Mouse (Mus musculus): ENCODE results near the gene Bcl2l12. TPM values are rescaled to one million over a fixed set of nuclear protein-coding genes. Genes with fewer than 3 reads are reported as not detected.
"Not testable (repeated sequence)": the region's sequence is repeated elsewhere in the genome, so short reads cannot be mapped to it uniquely, and the experiment has no call there.

Bcl2l12 gene
- polyA plus RNA-seq, 1 experiment, result 9.1 TPM

DNA sequence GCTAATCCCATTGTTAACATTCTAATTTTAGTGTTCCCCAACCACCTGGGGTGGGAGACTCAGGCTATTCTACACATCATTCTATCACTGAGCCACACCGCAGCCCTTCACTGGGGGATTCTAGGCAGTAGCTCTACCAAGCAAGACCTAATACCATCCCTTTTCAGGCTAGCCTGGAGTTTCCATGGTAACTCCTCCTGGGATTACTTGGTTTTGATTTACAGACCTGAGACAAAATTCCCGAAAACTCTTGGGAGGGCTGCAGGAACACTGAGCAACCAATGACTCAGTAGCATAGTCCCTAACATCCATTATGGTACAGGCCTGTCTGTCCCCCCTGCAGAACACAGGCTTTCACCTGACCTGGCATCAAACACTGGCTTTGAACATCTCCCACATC is 27.7 kb upstream of the Bcl2l12 start:
- Histone ChIP-seq H3K4me3 (ENCODE audit: insufficient read depth, low read depth, low read length) (no peak overlapping the region), H3K4me1 (ENCODE audit: control insufficient read depth, insufficient read depth, insufficient read length, low read length) (peaks cover 5% of the 10 kb centered on the region; the same call in 1 of the 2 replicates), H3K27ac (replicated peaks; ENCODE audit: low read depth, low read length) (no peak overlapping the region; the same call in 1 of the 2 replicates)

DNA sequence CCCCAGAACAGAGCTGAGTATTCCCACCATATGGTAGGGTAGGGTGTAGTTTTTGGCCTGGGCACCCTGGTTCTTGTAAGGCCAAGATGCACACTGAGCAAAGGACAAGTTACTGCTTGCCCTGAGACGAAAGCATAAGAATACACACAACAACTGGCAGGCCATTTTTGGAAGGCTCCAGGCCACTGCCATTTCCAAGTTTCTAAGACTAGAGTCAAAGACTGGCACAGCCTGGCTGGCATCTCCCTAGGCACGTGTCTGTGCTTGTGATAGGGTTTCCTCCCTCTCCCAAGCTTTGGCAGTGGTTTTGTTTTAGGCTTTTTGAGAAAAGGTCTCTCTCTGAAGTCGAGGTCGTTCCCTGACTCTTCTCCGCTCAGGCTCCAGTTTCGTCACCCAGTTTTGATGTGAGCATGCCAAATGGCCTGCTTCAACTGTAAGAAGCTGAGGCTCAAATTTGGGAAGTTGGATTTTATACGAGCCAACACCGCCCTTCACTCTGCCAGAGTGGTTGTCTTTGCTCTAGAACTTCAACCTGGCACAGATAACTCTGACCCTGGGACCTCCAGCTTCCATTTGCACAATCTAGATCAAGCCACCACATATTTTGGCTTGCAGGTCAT is 27.2 kb upstream of the Bcl2l12 start:
- peak overlapping the region; percentile 51 for H3K27ac ChIP-seq (replicated peaks; ENCODE audit: low read depth, low read length)
- no peak overlapping the region for H3K4me3 ChIP-seq (ENCODE audit: insufficient read depth, low read depth, low read length)

DNA sequence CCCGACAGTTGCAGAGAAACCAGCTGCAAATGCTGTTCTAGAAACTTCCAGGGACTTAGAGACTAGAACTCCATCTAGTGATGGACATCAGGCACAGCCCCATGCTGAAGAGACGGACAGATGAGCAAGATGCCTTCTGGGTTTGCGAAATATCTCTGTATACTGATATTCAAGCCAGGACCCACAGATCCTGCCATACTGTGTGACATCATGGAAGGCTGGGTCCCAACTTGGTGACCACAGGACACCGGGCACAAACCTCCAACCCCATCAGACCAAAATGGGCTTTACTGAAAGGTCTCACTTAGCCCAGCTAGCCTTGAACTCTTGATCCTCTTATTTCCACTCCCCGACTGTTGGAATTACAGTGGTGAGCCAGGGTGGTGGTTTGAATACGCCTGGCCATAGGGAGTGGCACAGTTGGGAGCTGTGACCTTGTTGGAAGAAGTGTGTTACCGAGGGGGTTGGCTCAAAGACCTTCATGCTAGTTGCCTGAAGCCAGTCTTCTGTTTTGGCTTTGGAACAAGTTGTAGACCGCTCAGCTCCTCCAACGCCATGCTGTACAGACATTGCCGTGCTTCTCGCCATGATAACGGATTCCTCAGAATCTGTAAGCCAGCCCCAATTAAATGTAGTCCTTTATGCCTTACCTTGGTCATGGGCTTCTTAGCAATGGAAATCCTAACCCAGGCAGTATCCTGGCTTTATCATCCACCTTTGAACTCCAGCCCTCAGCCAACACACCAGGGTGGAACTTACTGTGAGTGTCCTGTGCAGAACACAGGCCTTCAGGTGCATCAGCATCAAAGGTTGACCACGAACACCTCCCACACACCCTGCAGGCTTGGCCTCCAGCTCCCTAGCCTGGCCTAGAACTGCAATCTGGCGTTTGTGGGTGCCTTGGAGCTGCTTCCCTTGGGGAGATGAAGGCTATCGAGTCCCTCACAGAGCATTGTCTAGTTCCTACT is 26.1 kb upstream of the Bcl2l12 start:
- H3K27ac ChIP-seq (replicated peaks; ENCODE audit: low read depth, low read length), result no peak overlapping the region
- H3K4me1 ChIP-seq (ENCODE audit: control insufficient read depth, insufficient read depth, insufficient read length, low read length), result peaks cover 5% of the 10 kb centered on the region; the same call in 1 of the 2 replicates
- no peak overlapping the region for H3K4me3 ChIP-seq (ENCODE audit: insufficient read depth, low read depth, low read length)

More for the DNA sequence above, 27.2 kb upstream of the Bcl2l12 start:
- H3K4me1 ChIP-seq (ENCODE audit: control insufficient read depth, insufficient read depth, insufficient read length, low read length), result peaks cover 5% of the 10 kb centered on the region; the same call in 1 of the 2 replicates

DNA sequence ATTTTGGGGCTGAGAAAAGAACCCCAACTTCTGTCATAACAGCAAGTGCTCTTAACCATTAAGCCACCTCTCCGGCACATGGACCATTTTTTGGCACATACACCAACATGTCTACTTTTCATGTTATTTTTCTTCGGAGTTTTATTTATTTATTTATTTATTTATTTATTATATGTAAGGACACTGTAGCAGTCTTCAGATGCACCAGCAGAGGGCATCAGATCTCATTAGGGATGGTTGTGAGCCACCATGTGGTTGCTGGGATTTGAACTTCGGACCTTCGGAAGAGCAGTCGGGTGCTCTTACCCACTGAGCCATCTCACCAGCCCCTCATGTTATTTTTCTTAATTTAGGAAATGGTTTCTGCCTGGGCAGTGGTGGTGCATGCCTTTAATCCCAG is 25.2 kb upstream of the Bcl2l12 start:
- H3K4me3 ChIP-seq (ENCODE audit: insufficient read depth, low read depth, low read length); H3K27ac ChIP-seq (replicated peaks; ENCODE audit: low read depth, low read length); H3K4me1 ChIP-seq (ENCODE audit: control insufficient read depth, insufficient read depth, insufficient read length, low read length): not testable (repeated sequence)

DNA sequence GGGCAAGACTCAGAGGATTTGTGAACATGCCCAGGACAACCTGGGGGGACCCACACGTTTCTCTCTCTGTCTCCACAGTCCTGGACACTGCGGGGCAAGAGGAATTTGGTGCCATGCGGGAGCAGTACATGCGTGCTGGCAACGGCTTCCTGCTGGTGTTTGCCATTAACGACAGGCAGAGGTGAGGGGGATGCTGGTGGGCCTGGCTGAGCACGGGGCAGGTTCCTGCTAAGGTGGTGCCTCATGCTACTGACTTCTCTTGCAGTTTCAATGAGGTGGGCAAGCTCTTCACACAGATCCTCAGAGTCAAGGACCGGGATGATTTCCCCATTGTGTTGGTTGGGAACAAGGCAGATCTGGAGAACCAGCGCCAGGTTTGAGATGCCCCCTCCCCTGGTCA is 21.7 kb upstream of the Bcl2l12 start:
- Histone ChIP-seq H3K4me3 (ENCODE audit: insufficient read depth, low read depth, low read length) (no peak overlapping the region), H3K27ac (replicated peaks; ENCODE audit: low read depth, low read length) (no peak overlapping the region), H3K4me1 (ENCODE audit: control insufficient read depth, insufficient read depth, insufficient read length, low read length) (no peaks in the 10 kb centered on the region)

DNA sequence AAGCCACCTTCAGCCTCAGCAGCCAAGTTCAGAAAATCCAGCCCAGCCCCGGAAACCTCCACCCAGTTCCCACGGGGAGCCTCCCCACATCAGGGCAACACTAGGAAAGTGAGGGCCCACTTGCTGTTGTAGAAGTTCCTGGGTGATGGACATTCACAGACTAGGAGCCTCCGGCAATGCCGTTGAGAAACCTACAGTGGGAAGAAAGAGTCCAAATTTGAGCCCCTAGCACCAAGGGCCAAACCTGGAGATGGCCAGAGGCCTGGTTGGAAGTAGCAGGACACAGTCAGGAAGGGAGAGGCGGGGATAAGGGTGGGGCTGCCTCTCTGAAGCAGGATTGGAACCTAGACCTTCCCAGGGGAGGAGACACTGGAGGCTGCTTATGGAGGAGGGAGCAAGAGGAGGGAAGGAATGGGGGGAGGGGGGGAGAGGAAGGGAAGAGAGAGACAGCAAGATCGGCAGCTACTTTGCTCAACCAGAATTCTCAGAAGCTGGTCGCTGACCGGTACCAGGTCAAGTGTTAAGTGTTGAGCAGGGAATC is 20.6 kb upstream of the Bcl2l12 start:
- Histone ChIP-seq H3K27ac (replicated peaks; ENCODE audit: low read depth, low read length) (peak overlapping the region; percentile 99), H3K4me1 (ENCODE audit: control insufficient read depth, insufficient read depth, insufficient read length, low read length) (no peaks in the 10 kb centered on the region), H3K4me3 (ENCODE audit: insufficient read depth, low read depth, low read length) (peak overlapping the region; percentile 59)

DNA sequence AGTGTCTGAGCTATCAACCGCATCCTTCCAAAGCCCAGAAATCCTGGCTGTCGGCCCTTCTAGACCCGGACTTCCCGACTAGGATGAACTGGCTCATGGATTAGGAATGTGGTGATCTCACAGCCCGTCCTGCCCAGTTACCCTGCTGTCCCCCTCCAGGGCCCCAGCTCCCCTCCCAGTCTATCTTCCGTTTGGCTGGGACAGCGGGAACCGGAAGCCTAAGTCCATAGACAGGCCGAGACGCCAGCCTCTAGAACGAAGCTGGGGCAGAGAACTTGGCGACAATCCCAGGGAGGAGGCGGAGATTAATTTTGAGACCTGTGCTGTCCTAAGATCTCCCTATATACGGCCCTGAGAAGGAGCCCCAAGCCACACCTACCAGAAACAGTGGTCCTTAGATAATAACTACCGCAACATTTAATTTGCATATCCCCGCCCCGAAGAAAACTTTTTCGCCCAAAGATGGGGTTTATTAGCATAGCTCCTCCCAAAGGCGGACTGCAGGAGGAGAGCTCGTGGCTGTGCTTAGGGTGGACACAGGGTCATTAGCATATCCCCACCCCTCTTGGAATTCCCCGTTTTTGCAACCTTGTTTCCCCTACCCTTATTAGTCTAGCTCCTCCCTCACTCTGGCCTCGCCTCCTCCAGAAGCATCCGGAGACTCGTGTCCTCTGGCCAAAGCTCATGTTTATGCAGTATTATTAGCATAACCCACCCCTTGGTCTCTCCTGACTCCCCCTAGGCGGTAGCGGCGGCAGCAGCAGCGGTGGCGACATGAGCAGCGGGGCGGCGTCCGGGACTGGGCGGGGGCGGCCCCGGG is 18.9 kb upstream of the Bcl2l12 start, which contains the start of gene Rras:
Gene Rras (plus strand): TSS at position 720 of the 820 bp plus-strand sequence.
- Histone ChIP-seq H3K4me1 (ENCODE audit: control insufficient read depth, insufficient read depth, insufficient read length, low read length) (peaks cover 6% of the 10 kb centered on the region; the same call in 1 of the 2 replicates), H3K4me3 (ENCODE audit: insufficient read depth, low read depth, low read length) (peak within 1 kb of the TSS; percentile 70), H3K27ac (replicated peaks; ENCODE audit: low read depth, low read length) (peak within 1 kb of the TSS; percentile 100)

DNA sequence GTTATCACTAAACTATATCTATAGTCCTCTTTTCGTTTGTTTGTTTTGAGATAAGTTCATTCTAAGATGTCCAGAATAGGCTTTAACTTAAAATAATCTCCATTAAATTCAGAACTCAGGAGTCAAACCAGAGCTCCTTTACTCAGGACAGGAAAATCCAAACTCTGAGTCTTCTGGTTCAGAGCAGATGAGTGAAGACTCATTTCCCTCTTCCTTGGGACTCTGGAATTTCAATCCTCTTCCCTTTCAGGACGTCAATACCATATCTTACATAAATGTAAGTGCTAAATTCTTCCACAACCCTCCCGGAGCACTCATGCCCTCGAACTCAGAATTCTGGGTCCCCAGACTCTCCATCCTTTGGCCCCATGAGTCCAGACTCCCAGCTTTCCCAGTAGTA is 18.2 kb upstream of the Bcl2l12 start:
- Histone ChIP-seq H3K4me1 (ENCODE audit: control insufficient read depth, insufficient read depth, insufficient read length, low read length) (peaks cover 6% of the 10 kb centered on the region; the same call in 1 of the 2 replicates), H3K27ac (replicated peaks; ENCODE audit: low read depth, low read length) (peak overlapping the region; percentile 100), H3K4me3 (ENCODE audit: insufficient read depth, low read depth, low read length) (peak overlapping the region; percentile 70)

DNA sequence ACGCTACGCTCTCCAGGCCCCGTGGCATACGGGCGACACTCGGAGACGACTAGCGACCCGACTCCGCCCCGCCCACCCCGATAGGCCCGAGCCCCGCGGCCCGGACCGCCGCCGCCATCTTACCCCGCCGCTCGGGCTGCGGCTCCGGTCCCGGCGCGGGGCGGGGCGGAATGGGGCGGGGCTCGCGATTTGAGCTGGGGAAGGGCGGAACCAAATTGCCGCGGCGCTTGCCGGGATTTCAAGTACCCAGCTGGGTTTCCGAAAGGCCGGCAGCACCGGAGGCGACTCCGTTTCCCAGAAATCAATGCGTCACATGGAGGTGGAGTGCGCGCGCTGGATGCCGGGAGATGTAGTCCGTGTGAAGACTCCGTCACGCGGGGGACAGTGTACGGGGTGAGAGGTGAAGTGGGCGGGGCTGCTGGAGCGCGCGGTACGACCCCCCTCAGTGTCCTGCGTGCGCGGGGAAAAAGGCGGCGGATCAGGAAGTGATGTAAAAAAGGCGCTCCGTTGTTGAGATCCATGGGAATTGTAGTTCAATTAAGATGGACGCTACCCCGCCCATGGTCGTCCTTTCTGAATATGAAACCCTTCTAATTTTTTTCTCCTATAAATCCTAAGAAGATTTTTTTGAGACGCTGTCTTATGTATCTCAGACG is 17.6 kb upstream of the Bcl2l12 start, which contains the start of gene Scaf1:
Gene Scaf1 (minus strand): TSS at position 407 of the 656 bp plus-strand sequence.
- peak within 1 kb of the TSS; percentile 100 for H3K27ac ChIP-seq (replicated peaks; ENCODE audit: low read depth, low read length)
- H3K4me1 ChIP-seq (ENCODE audit: control insufficient read depth, insufficient read depth, insufficient read length, low read length), result peaks cover 6% of the 10 kb centered on the region; the same call in 1 of the 2 replicates
- H3K4me3 ChIP-seq (ENCODE audit: insufficient read depth, low read depth, low read length), result peak within 1 kb of the TSS; percentile 78

DNA sequence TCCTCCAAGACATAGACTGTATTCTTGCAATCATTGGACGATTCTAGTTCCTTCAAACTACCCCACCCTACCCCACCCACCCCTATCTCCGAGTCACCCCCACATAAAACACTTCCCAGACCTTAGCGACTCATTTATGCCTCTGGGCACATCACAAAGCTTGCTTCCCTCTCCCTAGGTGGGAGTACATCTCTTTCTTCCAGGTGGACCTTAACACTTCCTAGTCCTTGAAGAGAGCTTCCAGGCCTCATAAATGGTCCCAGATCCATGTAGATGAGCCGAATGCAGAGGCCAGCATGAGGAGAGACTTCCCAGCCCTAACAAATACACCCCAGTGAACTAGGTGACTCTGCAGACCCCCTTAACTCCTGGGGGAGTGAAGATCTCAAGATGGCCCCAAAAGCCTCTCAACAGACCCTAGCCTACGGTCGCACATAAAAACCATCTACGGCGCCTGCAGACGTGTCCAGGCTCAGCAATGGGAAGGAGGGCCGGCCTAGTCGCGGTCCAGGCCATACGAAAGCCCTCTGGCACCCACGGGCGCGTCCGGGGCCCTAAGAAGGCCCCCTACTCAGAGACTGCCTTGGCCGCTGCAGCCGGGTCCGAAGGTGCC is 16.9 kb upstream of the Bcl2l12 start:
- Histone ChIP-seq H3K27ac (replicated peaks; ENCODE audit: low read depth, low read length) (peak overlapping the region; percentile 82), H3K4me1 (ENCODE audit: control insufficient read depth, insufficient read depth, insufficient read length, low read length) (peaks cover 6% of the 10 kb centered on the region; the same call in 1 of the 2 replicates), H3K4me3 (ENCODE audit: insufficient read depth, low read depth, low read length) (peak overlapping the region; percentile 78)

DNA sequence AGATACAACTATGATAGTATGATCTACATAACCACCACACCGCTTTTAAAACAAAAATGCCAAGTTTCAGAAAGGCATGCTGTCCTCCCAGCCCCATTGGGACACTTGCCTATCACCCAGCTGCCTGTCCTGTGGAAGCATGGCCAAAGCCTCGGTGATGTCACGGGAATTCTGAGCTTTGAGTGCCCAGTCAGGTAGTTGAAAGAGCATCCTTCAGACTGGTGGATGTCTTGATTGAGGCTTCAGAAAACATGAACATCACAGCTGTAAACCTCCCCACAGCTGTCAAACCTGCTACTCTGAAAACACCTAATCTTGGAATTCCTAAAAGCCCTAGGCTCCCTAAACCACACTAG is 15.6 kb upstream of the Bcl2l12 start:
- Histone ChIP-seq H3K4me1 (ENCODE audit: control insufficient read depth, insufficient read depth, insufficient read length, low read length) (peaks cover 6% of the 10 kb centered on the region; the same call in 1 of the 2 replicates), H3K4me3 (ENCODE audit: insufficient read depth, low read depth, low read length) (no peak overlapping the region), H3K27ac (replicated peaks; ENCODE audit: low read depth, low read length) (no peak overlapping the region)

DNA sequence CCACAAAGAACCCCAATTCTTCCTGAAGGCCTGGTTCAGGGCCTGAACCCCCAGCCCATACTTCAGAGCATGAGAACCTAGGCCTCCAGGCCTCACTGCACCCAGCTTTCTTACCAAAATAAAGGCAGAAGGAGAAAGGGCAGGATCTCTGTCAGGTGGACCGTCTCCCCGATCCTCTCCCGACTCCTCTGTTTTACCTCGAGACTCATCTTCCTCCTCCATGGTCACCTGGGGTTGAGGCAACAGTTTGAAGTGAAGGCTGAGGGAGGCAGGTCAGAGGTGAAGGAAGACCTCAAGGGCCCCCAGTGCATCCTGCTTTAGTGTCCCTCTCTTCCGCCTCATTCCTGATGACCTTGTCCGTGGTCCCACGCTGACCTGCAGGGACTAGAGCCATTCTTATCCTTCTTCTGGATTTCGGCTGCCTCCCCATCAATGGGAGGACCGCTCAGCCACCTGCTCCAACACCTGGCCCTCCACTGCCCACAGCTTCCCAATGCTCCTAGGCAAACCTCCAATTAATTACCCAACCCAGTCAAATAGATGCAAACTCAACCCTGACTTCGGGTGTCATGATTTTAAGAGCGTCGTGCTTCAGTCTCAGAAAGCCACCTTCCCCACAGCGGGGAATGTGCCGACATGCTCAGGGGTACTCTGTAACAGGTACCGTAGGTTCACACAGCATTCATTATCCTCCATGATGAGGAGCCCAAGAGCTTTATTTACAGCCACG is 15.0 kb upstream of the Bcl2l12 start:
- Histone ChIP-seq H3K27ac (replicated peaks; ENCODE audit: low read depth, low read length) (peak overlapping the region; percentile 53), H3K4me1 (ENCODE audit: control insufficient read depth, insufficient read depth, insufficient read length, low read length) (peaks cover 6% of the 10 kb centered on the region; the same call in 1 of the 2 replicates), H3K4me3 (ENCODE audit: insufficient read depth, low read depth, low read length) (no peak overlapping the region)

DNA sequence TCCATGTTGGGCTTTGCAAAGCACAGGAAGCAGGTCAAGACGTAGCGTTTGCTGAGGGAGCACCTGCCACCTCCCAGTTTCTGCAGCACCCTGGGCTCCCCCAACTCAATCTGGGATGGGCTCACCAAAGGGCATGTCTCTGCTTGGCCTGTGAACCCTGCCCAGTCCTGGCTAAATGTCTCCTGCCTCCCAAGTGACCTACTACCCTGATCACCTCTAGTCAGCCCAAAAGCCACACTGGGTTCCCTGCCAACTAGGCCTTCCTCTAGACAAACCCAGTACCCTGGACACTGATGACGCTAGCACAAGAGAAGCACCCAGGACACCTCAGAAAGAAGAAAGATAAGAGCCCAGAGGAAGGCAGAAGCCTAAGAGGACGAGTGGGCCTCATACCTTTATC is 14.3 kb upstream of the Bcl2l12 start:
- Histone ChIP-seq H3K4me3 (ENCODE audit: insufficient read depth, low read depth, low read length) (no peak overlapping the region), H3K4me1 (ENCODE audit: control insufficient read depth, insufficient read depth, insufficient read length, low read length) (peaks cover 6% of the 10 kb centered on the region; the same call in 1 of the 2 replicates), H3K27ac (replicated peaks; ENCODE audit: low read depth, low read length) (peak overlapping the region; percentile 53)

Data from brown adipose tissue, adult 24 weeks (tissue).